Mouse (Mus musculus): ENCODE results near the gene Ttll13. TPM values are rescaled to one million over a fixed set of nuclear protein-coding genes. Genes with fewer than 3 reads are reported as not detected.
A peak's percentile ranks its signal among the peaks of the same experiment; 100 is the strongest.

The Ttll13 gene
- 0.13 and 0.35 TPM in 2 replicates for polyA plus RNA-seq (2014; fragmentation: Nextera tagmentation; extraction: Ambion mirVana)

DNA sequence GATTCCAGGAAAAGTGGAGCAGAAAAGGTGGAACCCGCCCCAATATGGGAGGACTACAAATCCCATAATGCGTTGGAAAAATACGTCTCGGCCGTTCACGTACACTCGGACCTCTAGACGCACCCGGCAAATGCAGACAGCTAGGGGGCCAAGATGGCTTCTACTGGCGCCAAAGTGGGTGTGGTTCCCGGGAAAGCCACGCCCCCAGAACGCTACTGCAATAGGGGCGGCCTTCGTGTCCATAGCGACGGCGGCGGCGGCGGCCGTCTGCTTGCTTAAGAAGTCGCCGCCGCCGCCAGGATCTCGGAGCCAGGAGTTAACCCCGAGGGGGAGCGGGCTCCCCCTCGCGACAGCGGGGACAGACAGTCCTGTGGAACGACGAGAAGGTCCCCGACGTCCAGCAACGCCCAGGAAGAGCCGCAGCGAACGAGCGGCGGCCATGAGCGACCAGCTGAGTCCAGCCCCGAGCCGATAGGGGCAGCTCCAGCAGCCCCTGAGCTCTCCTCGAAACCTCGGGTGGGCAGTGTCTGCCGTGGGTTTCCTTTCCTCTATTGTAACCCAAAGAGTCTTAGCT is at the start of gene Ttll13:
Gene Ttll13 (plus strand): TSS at position 229 of the 574 bp plus-strand sequence.
- DNase-seq (ENCODE audit: low spot score) (peak; percentile 99), ATAC-seq (replicated peaks; ENCODE audit: insufficient number of reproducible peaks, low FRiP score, low TSS enrichment, low read depth) (peak; percentile 92)
- no peaks in the 10 kb centered on the region for H3K9me3 ChIP-seq (replicated peaks; ENCODE audit: control insufficient read depth, low read length)
- no peaks in the 10 kb centered on the region for H3K36me3 ChIP-seq (replicated peaks; ENCODE audit: control insufficient read depth, insufficient read depth, low read depth, low read length)
- under 1% methylated on average over 48 of the region's 48 CpGs for WGBS
- no peak within 1 kb of the TSS for H3K27ac ChIP-seq (replicated peaks; ENCODE audit: low read depth, low read length)
- peak within 1 kb of the TSS; percentile 41 for H3K4me3 ChIP-seq (ENCODE audit: low read depth, low read length)
- no peaks in the 10 kb centered on the region for H3K4me1 ChIP-seq (ENCODE audit: control insufficient read depth, insufficient read depth, low read length)
- H3K9ac ChIP-seq (replicated peaks; ENCODE audit: low read length), result peak within 1 kb of the TSS; percentile 50
- no peaks in the 10 kb centered on the region for H3K27me3 ChIP-seq (ENCODE audit: control insufficient read depth, insufficient read depth, low read length)
- peak within 1 kb of the TSS; percentile 32 for H3K4me2 ChIP-seq (ENCODE audit: low read depth, low read length)

DNA sequence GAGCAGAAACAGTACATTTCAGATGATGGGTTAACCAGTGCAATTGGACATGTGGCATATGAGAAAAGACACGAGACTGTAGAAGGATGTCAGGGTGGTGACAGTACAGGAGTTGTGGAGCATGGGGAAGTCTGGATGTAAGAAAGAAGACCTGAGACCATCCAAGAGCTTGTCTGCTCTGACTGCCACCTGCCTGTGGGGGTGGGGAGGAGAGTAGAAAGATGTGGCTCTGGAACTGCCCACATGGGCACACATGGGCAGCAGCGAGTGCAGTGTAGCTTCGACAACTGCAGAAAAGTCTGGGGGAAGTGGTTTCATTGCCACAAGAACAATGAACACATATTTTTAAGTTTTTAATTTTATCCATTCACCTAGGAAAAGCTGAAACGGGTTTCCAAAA is 48.8 kb upstream of the Ttll13 start:
- H3K27ac ChIP-seq (replicated peaks; ENCODE audit: low read depth, low read length), result no peak overlapping the region
- H3K27me3 ChIP-seq (ENCODE audit: control insufficient read depth, insufficient read depth, low read length), result no peaks in the 10 kb centered on the region
- H3K4me3 ChIP-seq (ENCODE audit: low read depth, low read length), result peak overlapping the region; percentile 66
- no peak for ATAC-seq (replicated peaks; ENCODE audit: insufficient number of reproducible peaks, low FRiP score, low TSS enrichment, low read depth)
- H3K4me1 ChIP-seq (ENCODE audit: control insufficient read depth, insufficient read depth, low read length), result peaks cover under 1% of the 10 kb centered on the region; the same call in 1 of the 2 replicates
- no peaks in the 10 kb centered on the region for H3K9me3 ChIP-seq (replicated peaks; ENCODE audit: control insufficient read depth, low read length)
- no peaks in the 10 kb centered on the region for H3K36me3 ChIP-seq (replicated peaks; ENCODE audit: control insufficient read depth, insufficient read depth, low read depth, low read length)
- 16% methylated on average over 4 of the region's 4 CpGs for WGBS
- DNase-seq (ENCODE audit: low spot score), result no peak
- peak overlapping the region; percentile 84 for H3K4me2 ChIP-seq (ENCODE audit: low read depth, low read length)
- H3K9ac ChIP-seq (replicated peaks; ENCODE audit: low read length), result no peak overlapping the region; the same call in 1 of the 2 replicates

- DNase-seq (ENCODE audit: low spot score), result peak; percentile 94
- peak overlapping the region; percentile 83 for H3K9ac ChIP-seq (replicated peaks; ENCODE audit: low read length)
- H3K27ac ChIP-seq (replicated peaks; ENCODE audit: low read depth, low read length), result peak overlapping the region; percentile 92
- WGBS, result under 1% methylated on average over 68 of the region's 74 CpGs
- H3K27me3 ChIP-seq (ENCODE audit: control insufficient read depth, insufficient read depth, low read length), result no peaks in the 10 kb centered on the region
- peak overlapping the region; percentile 66 for H3K4me3 ChIP-seq (ENCODE audit: low read depth, low read length)
- H3K4me2 ChIP-seq (ENCODE audit: low read depth, low read length), result peak overlapping the region; percentile 84
- H3K36me3 ChIP-seq (replicated peaks; ENCODE audit: control insufficient read depth, insufficient read depth, low read depth, low read length), result no peaks in the 10 kb centered on the region
- H3K4me1 ChIP-seq (ENCODE audit: control insufficient read depth, insufficient read depth, low read length), result no peaks in the 10 kb centered on the region
- ATAC-seq (replicated peaks; ENCODE audit: insufficient number of reproducible peaks, low FRiP score, low TSS enrichment, low read depth), result peak; percentile 94
- H3K9me3 ChIP-seq (replicated peaks; ENCODE audit: control insufficient read depth, low read length), result no peaks in the 10 kb centered on the region
Measured at GRCm38 (mm10) chr7:80197941-80198778, 48.0 kb upstream of the Ttll13 start.

DNA sequence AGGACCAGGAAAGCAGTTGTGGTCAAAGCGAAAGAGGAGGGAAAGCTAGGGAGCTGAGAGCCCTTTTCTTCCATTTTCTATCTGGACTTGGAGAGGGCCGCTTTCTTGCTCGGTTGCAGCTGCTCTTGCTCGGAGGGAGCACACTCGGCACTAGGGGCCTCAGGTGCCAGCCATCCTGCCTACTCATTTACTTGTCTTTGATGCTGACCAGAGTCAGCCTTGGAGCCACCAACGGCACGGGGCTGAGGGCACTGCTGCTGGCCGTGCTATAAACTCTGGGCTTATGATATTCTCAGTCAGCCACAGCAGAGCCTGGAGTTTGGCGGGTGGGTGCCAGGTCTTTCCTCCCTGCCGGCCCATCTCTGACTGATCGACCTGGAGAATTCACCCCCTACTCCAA is 47.3 kb upstream of the Ttll13 start:
- peak overlapping the region; percentile 84 for H3K4me2 ChIP-seq (ENCODE audit: low read depth, low read length)
- ATAC-seq (replicated peaks; ENCODE audit: insufficient number of reproducible peaks, low FRiP score, low TSS enrichment, low read depth), result peak; percentile 14
- 1% methylated on average over 11 of the region's 11 CpGs for WGBS
- no peak for DNase-seq (ENCODE audit: low spot score)
- H3K4me3 ChIP-seq (ENCODE audit: low read depth, low read length), result peak overlapping the region; percentile 66
- H3K9me3 ChIP-seq (replicated peaks; ENCODE audit: control insufficient read depth, low read length), result no peaks in the 10 kb centered on the region
- no peaks in the 10 kb centered on the region for H3K27me3 ChIP-seq (ENCODE audit: control insufficient read depth, insufficient read depth, low read length)
- H3K9ac ChIP-seq (replicated peaks; ENCODE audit: low read length), result peak overlapping the region; percentile 83
- no peaks in the 10 kb centered on the region for H3K4me1 ChIP-seq (ENCODE audit: control insufficient read depth, insufficient read depth, low read length)
- no peaks in the 10 kb centered on the region for H3K36me3 ChIP-seq (replicated peaks; ENCODE audit: control insufficient read depth, insufficient read depth, low read depth, low read length)
- H3K27ac ChIP-seq (replicated peaks; ENCODE audit: low read depth, low read length), result peak overlapping the region; percentile 92

- Histone ChIP-seq H3K4me2 (ENCODE audit: low read depth, low read length) (peak overlapping the region; percentile 84), H3K36me3 (replicated peaks; ENCODE audit: control insufficient read depth, insufficient read depth, low read depth, low read length) (no peaks in the 10 kb centered on the region), H3K9me3 (replicated peaks; ENCODE audit: control insufficient read depth, low read length) (no peaks in the 10 kb centered on the region), H3K9ac (replicated peaks; ENCODE audit: low read length) (peak overlapping the region; percentile 83), H3K27me3 (ENCODE audit: control insufficient read depth, insufficient read depth, low read length) (no peaks in the 10 kb centered on the region), H3K4me3 (ENCODE audit: low read depth, low read length) (peak overlapping the region; percentile 66), H3K4me1 (ENCODE audit: control insufficient read depth, insufficient read depth, low read length) (no peaks in the 10 kb centered on the region), H3K27ac (replicated peaks; ENCODE audit: low read depth, low read length) (no peak overlapping the region; the same call in 1 of the 2 replicates)
- ATAC-seq (replicated peaks; ENCODE audit: insufficient number of reproducible peaks, low FRiP score, low TSS enrichment, low read depth) (no peak), DNase-seq (ENCODE audit: low spot score) (no peak)
- WGBS, result 27% methylated on average over 6 of the region's 6 CpGs
Measured at GRCm38 (mm10) chr7:80199286-80199685, 46.9 kb upstream of the Ttll13 start.

GRCm38 (mm10) chr7:80199851-80200587 is 46.2 kb upstream of the Ttll13 start:
- no peaks in the 10 kb centered on the region for H3K27me3 ChIP-seq (ENCODE audit: control insufficient read depth, insufficient read depth, low read length)
- DNase-seq (ENCODE audit: low spot score) (no peak), ATAC-seq (replicated peaks; ENCODE audit: insufficient number of reproducible peaks, low FRiP score, low TSS enrichment, low read depth) (no peak)
- H3K9me3 ChIP-seq (replicated peaks; ENCODE audit: control insufficient read depth, low read length), result no peaks in the 10 kb centered on the region
- no peak overlapping the region; the same call in 1 of the 2 replicates for H3K4me2 ChIP-seq (ENCODE audit: low read depth, low read length)
- no peaks in the 10 kb centered on the region for H3K4me1 ChIP-seq (ENCODE audit: control insufficient read depth, insufficient read depth, low read length)
- no peaks in the 10 kb centered on the region for H3K36me3 ChIP-seq (replicated peaks; ENCODE audit: control insufficient read depth, insufficient read depth, low read depth, low read length)
- no peak overlapping the region for H3K27ac ChIP-seq (replicated peaks; ENCODE audit: low read depth, low read length)
- 62% methylated on average over 11 of the region's 11 CpGs for WGBS
- H3K4me3 ChIP-seq (ENCODE audit: low read depth, low read length), result peak overlapping the region; percentile 66; the same call in 1 of the 2 replicates
- H3K9ac ChIP-seq (replicated peaks; ENCODE audit: low read length), result no peak overlapping the region

GRCm38 (mm10) chr7:80200588-80200945 is 45.6 kb upstream of the Ttll13 start:
- WGBS, result 86% methylated on average over 6 of the region's 6 CpGs
- no peak for ATAC-seq (replicated peaks; ENCODE audit: insufficient number of reproducible peaks, low FRiP score, low TSS enrichment, low read depth)
- Histone ChIP-seq H3K36me3 (replicated peaks; ENCODE audit: control insufficient read depth, insufficient read depth, low read depth, low read length) (no peaks in the 10 kb centered on the region), H3K4me1 (ENCODE audit: control insufficient read depth, insufficient read depth, low read length) (no peaks in the 10 kb centered on the region), H3K9ac (replicated peaks; ENCODE audit: low read length) (no peak overlapping the region), H3K27me3 (ENCODE audit: control insufficient read depth, insufficient read depth, low read length) (no peaks in the 10 kb centered on the region), H3K4me3 (ENCODE audit: low read depth, low read length) (no peak overlapping the region), H3K27ac (replicated peaks; ENCODE audit: low read depth, low read length) (no peak overlapping the region), H3K9me3 (replicated peaks; ENCODE audit: control insufficient read depth, low read length) (no peaks in the 10 kb centered on the region), H3K4me2 (ENCODE audit: low read depth, low read length) (no peak overlapping the region)
- no peak for DNase-seq (ENCODE audit: low spot score)

Data from embryonic facial prominence, embryonic 11.5 days (tissue).